Mouse (Mus musculus): ENCODE data around the gene Etv4.

Gene Etv4

GRCm38 (mm10) chr11:101786651-101787050 lies 1.5 kb upstream of the Etv4 start:
- no peak for DNase-seq (ENCODE audit: low read depth, low spot score)

GRCm38 (mm10) chr11:101785852-101786205 lies 658 bp upstream of the Etv4 start:
- no peak for DNase-seq (ENCODE audit: low read depth, low spot score)

GRCm38 (mm10) chr11:101784488-101785142 lies 556 bp downstream of the Etv4 start:
- no peak for DNase-seq (ENCODE audit: low read depth, low spot score)

DNA sequence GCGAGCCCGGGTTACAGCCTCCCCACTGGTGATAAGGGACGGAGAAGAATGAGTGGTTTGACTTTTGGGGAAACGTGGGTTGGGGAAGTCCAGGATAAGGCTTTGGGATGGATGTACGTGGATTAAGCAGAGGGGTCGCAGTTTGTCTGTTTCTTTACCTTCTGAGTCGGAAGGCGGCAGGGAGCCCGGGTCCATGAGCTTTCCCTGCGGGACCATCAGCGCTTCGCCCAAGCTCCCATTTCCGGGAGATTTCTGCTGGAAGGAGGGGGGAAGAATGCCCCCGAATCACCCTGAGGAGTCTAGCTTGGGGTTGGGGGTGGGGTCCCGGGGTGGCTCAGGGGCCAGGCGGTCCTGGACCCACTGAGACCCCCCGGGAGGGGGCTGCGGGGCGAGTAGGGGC lies 1.1 kb downstream of the Etv4 start:
- DNase-seq (ENCODE audit: low read depth, low spot score), result no peak

DNA sequence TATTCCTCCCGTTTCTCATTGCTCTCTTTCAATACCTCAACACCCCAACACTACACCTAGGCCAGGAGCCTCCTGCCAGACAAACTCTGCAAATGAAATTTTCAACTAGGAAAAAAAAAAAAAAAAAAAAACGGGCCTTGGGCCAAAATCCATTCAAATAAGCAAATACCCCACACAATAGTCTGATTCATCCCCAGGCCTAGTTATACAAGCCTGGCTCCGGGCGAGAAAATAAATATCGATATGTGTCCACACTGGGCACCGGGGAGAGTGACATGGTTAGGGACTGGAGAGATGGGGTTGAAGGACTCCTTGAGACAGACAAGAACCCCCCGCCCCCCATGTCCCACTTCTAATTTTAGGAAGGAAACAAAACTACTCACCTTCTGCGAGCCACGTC lies 1.6 kb downstream of the Etv4 start:
- DNase-seq (ENCODE audit: low read depth, low spot score), result no peak

DNA sequence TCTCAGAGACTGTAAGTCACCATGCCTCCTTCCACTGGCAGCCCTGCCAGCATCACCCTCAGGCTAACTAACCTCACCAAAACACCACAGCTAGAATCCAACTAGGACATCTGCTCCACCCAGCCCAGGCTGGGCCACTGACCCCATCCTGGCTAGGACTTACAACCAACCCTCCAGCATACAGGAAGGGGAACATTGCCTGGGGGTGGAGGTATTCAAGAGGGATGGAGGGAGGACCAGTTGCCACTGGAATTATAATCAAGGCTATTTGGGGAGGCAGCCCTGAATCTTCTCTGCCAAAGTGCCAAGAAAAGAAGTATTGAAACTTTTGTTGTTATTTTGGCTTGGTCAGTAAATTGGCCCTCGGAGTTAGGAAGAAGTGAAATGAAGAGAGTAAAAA lies 2.0 kb downstream of the Etv4 start:
- DNase-seq (ENCODE audit: low read depth, low spot score), result no peak

GRCm38 (mm10) chr11:101776846-101777245 lies 8.3 kb downstream of the Etv4 start:
- DNase-seq (ENCODE audit: low read depth, low spot score), result no peak

GRCm38 (mm10) chr11:101772449-101772848 lies 12.7 kb downstream of the Etv4 start:
- DNase-seq (ENCODE audit: low read depth, low spot score), result no peak

- no peak for DNase-seq (ENCODE audit: low read depth, low spot score)
These were observed 13.1 kb downstream of the Etv4 start for GRCm38 (mm10) chr11:101772027-101772426.

- no peak for DNase-seq (ENCODE audit: low read depth, low spot score)
These were observed 14.9 kb downstream of the Etv4 start for GRCm38 (mm10) chr11:101770266-101770665.

DNA sequence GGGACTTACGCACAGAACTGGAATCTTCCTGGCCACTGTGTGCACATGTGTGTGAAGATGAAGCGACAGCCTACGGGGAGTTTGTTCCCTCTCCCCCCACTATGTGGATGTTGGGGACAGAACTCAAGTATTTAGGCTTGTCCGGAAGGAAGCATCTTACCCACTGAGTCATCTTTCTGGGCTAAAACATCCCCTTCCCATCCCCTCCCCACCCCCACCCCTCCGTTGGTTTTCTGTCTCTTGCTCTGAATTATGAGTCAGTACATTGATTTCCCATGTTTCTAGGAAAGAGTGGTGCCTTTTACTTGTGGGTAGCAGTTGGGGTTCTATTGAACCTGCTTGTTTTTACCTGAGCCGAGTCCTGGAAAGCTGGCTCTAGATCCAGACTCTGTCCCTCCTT lies 16.4 kb downstream of the Etv4 start:
- DNase-seq (ENCODE audit: low read depth, low spot score), result no peak

- DNase-seq (ENCODE audit: low read depth, low spot score), result no peak
These were observed 17.8 kb downstream of the Etv4 start for GRCm38 (mm10) chr11:101767326-101767725.

DNA sequence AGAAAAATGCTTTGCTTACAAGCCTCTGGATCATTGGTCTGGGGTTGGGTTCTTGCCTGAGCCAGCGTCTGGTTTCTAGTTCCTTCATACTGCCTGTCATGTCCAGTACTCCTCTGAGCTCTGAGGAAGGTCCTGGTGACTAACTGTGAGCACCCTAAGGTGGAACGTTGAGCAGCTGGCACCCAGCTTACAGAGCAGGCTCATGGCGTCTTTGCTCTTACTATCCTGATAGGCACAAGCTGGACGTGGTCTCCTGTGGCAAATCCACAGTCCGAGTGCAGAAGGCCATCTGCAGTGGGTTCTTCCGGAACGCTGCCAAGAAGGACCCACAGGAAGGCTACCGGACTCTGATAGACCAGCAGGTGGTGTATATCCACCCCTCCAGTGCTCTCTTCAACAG lies 20.6 kb downstream of the Etv4 start:
- no peak for DNase-seq (ENCODE audit: low read depth, low spot score)

DNA sequence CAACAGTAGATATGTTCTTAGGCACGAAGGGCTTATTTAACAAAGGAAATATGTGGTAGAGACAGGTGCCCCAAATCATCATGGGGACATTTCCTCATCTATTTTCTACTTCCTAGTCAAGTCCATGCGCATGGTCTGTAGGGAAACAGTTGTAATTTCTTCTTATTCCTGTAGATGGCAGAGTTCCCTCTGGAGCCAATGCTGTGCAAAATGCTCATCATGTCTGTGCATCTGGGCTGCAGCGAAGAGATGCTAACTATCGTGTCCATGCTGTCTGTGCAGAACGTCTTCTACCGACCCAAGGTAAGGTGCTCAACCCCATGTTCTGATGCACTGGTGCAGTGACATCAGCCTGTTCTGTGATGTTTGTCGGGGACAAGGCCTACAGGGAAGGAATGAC lies 21.4 kb downstream of the Etv4 start:
- peak; percentile 48 for DNase-seq (ENCODE audit: low read depth, low spot score)

DNA sequence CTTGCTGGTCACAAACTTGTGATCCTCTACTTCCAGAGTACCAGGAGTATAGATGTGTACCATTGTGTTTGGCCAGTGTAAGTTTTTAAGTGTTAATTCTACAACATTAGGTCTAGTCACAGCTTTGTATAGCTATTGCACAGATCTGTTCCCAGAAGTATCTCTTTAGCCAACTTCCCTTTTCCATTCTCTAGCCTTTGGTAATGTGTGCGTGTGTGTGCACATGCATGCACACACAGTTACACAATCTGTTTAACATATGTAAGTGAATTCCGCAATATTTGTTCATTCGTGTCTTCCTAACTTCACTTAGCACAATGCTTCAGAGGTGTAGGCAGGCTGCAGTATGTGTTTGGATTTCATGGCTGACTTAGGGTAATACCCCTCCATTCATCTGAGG lies 25.6 kb downstream of the Etv4 start:
- DNase-seq (ENCODE audit: low read depth, low spot score), result no peak

DNA sequence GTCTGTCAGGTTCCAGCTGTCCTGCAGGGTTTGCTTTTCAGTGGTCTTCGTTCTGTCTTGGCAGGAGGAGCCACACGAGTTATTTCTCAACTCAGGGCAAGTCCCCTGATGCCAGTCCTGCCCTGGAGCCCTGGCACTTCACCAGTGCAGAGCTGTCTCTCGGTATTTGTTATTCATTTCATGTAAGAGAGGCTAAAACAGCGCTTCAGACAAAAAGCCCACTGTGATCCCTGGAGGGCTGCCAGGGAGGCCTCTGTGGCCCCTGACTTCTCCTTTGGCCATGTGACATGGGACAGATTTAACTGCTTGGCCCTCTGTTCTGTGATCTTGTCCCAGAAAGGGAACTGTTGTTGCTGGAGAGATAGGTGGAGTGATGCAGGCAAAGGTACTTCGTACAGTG lies 26.7 kb downstream of the Etv4 start:
- DNase-seq (ENCODE audit: low read depth, low spot score), result no peak

- no peak for DNase-seq (ENCODE audit: low read depth, low spot score)
These were observed 27.8 kb downstream of the Etv4 start for GRCm38 (mm10) chr11:101757366-101757765.

DNA sequence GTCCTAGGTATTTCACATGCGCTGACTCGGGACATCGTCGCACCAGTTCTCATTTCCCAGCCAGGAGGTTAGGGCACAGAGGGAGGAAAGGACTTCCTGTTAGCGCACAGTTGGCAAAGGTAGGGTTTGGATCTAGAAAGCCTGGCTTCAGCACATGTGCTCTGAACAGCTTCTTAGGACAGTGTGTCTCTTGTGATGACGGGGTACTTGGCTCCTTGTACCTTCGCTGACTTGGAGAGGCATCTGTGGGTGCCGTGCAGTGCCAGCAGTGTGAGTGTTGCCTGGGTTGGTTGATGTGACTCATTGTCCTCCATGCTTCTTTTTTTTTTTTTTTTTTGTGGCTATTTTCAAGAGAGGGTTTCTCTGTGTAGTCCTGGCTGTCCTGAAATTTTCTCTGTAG lies 28.6 kb downstream of the Etv4 start:
- no peak for DNase-seq (ENCODE audit: low read depth, low spot score)

GRCm38 (mm10) chr11:101733596-101733995 lies 51.6 kb downstream of the Etv4 start:
- DNase-seq (ENCODE audit: low read depth, low spot score), result no peak

DNA sequence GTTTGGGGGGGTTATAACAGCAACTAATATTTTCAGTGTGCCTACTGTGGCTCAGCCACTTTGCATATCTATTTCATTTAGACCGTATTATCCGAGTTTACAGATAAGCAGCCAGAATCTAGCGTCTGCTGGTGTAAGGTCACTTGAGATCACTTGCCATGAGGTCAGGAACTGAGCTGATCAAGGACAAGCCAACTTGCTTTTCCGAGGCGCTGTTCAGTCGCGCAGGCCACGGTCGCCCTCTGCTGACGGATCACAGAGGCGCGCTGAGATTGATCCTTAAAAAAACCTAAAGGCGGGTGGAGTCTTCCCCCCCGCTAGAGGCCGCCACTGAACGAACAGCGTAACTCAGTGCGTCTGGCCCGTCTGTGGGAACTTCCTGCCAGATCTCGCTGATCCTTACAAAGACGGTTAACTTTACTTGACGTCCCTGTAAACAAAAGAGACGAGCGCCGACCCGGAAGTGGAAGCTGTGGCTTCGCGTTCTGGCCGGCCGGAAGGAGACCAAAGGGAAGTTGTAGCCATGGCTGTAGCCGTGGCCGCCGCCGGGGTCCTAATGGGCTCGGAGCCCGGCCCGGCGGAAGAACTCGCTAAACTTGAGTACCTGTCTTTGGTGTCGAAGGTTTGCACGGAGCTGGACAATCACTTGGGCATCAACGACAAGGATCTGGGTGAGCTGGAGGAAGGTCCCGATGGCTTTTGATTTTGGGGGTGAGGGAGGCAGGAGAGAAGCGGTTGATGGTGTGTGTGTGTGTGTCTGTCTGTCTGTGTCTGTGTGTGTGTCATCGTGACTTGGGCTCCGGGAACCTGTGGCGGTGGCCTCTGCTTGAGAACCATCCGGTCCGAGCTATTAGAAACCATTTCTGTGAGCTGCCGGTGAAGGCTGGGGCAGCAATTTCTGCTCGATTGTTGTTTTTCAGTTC lies 52.4 kb downstream of the Etv4 start, which contains the start of gene Dhx8:
Dhx8 (plus strand) TSS at position 402 of the 923 bp plus-strand sequence.
- peak; percentile 98 for DNase-seq (ENCODE audit: low read depth, low spot score)

DNA sequence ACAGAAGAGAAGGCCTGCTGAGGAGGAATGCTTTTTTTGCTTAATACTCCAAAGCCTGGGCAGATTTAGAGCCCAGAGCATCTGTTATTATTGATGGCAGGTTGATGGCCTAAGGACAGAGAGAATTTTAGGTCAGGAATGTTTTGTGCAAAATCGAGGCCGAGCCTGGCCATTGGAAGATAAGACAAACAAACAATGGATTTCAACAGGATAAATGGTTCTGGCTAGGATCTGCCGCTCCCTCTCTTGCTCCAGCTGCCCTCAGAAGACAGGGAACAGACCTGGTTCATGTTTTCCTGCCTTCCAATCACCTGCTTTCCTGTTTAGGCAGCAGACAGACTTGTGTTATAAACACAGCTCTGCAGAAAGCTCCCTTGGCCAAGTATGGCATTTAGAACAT lies 55.9 kb downstream of the Etv4 start:
- DNase-seq (ENCODE audit: low read depth, low spot score), result no peak

DNA sequence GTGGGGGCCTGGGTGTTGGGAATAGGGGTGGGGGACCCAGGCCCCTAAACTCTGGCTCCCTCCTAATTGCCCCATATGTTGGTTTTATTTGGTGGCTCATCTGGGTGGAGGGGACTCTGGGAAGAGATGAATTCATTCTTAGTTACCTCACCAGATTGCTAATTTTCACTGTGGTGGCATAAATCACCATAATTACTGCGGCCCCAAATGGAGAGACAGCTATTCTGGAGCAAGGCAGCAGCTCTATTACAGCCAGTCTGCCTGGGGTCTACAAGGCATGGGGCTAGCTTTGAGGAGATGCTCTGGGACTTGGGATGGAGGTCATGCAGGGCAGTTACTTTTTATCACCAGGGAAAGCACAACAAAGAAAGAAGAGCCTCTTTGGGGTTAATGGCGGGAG lies 58.4 kb downstream of the Etv4 start:
- DNase-seq (ENCODE audit: low read depth, low spot score), result no peak

- no peak for DNase-seq (ENCODE audit: low read depth, low spot score)
These were observed 60.1 kb downstream of the Etv4 start for GRCm38 (mm10) chr11:101725043-101725442.

All from retina, postnatal 7 days (tissue).